Mouse (Mus musculus) MEL (cell line): ENCODE measurements at regions not wholly inside any gene's neighbourhood (a gene's known extent, or its start where the extent isn't known, plus 50 kb on each side); places are given as distances from the start of the nearest gene placed in this dataset.

Experiments used
- CTCF ChIP-seq, 3 experiments: IDR thresholded peaks in 2 of 3; conservative IDR thresholded peaks in 1 of 3; 2 replicates each; pipeline ENCODE4 v1.5.1; 2011 to 2012; ENCODE audit warnings: low read length in 3 of 3, low read depth in 2 of 3, mild to moderate bottlenecking in 2 of 3, improper control_type of control experiment in 1 of 3, inconsistent platforms in 1 of 3, mixed read lengths in 1 of 3, moderate library complexity in 1 of 3; ENCODE audit not compliant: control insufficient read depth in 1 of 3, insufficient read depth in 1 of 3, poor library complexity in 1 of 3, severe bottlenecking in 1 of 3
- EP300 ChIP-seq, 2 experiments: IDR thresholded peaks; 2 replicates each; pipeline ENCODE4 v1.6.1; 2011; ENCODE audit warnings: improper control_type of control experiment in 2 of 2, low read length in 2 of 2, low read depth in 1 of 2, mild to moderate bottlenecking in 1 of 2
- GATA1 ChIP-seq: IDR thresholded peaks from 2 replicates; pipeline ENCODE4 v1.6.1; 2011; ENCODE audit warnings: low read depth, low read length, improper control_type of control experiment
- MAFK ChIP-seq: IDR thresholded peaks from 2 replicates; pipeline ENCODE4 v1.6.1; 2011; ENCODE audit warnings: low read depth, mild to moderate bottlenecking, low read length, improper control_type of control experiment, borderline replicate concordance
- POLR2A ChIP-seq, 2 experiments: IDR thresholded peaks; 2 replicates each; pipeline ENCODE4 v1.6.1; 2011 to 2012; ENCODE audit warnings: low read length in 2 of 2, mild to moderate bottlenecking in 2 of 2, control low read depth in 1 of 2, improper control_type of control experiment in 1 of 2, low read depth in 1 of 2, moderate library complexity in 1 of 2; ENCODE audit not compliant: control insufficient read depth in 1 of 2, insufficient read depth in 1 of 2, poor library complexity in 1 of 2
- UBTF ChIP-seq: IDR thresholded peaks from 2 replicates; pipeline ENCODE4 v1.6.1; 2012; ENCODE audit warnings: low read depth, mild to moderate bottlenecking, inconsistent platforms, low read length, improper control_type of control experiment, moderate library complexity, borderline replicate concordance; ENCODE audit not compliant: insufficient read depth

- TF ChIP-seq GATA1: no peak
- no peak for TF ChIP-seq MAFK
- no peak for TF ChIP-seq CTCF (IDR thresholded peaks at IDR 0.05 in 2 of 3, conservative IDR thresholded peaks at IDR 0.05 in 1 of 3; ENCODE audit: control insufficient read depth in 1 of 3, insufficient read depth in 1 of 3, low read depth in 2 of 3, low read length in 3 of 3, poor library complexity in 1 of 3, severe bottlenecking in 1 of 3)
- no peak for TF ChIP-seq POLR2A (IDR thresholded peaks at IDR 0.05; ENCODE audit: control insufficient read depth in 1 of 2, insufficient read depth in 1 of 2, low read depth in 1 of 2, low read length in 2 of 2, poor library complexity in 1 of 2)
- no peak for TF ChIP-seq EP300 (IDR thresholded peaks at IDR 0.05; ENCODE audit: low read depth in 1 of 2, low read length in 2 of 2)
- TF ChIP-seq UBTF: no peak
These were observed 110.8 kb upstream of the Syt6 start for GRCm38 (mm10) chr3:103464181-103464580.
